Mouse (Mus musculus) fat pad, adult 2 months (tissue): ENCODE results near the gene Fcer1g.
A peak's percentile ranks its signal among the peaks of the same experiment; 100 is the strongest.

ENCODE experiments used
- DNase-seq: peaks from one replicate; pipeline ENCODE4 v3.0.0-alpha.2; 2011; ENCODE audit warnings: low read depth, low spot score; ENCODE audit errors: extremely low read depth

Fcer1g gene

DNA sequence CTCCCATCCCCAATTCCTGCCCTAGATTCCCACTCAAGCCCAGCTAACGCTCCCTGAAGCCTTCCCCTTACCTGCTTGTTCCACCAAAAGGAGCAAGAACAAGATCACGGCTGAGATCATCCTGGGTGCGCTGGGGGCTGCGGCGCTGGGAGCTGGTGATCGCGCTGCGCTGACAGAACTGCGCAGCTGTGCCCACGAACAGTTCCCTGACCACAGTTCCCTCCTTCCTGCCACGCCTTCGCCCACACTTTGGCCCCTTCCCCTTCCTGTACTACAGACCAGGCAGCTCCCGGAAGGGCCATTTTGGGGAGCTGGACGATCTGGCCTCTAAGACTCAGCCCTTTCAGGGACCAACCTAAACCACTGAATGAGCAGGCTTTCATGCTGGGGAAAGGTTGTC lies at the start of gene Fcer1g:
TSS of gene Fcer1g (minus strand) at position 240 of the 400 bp plus-strand sequence.
- no peak for DNase-seq

DNA sequence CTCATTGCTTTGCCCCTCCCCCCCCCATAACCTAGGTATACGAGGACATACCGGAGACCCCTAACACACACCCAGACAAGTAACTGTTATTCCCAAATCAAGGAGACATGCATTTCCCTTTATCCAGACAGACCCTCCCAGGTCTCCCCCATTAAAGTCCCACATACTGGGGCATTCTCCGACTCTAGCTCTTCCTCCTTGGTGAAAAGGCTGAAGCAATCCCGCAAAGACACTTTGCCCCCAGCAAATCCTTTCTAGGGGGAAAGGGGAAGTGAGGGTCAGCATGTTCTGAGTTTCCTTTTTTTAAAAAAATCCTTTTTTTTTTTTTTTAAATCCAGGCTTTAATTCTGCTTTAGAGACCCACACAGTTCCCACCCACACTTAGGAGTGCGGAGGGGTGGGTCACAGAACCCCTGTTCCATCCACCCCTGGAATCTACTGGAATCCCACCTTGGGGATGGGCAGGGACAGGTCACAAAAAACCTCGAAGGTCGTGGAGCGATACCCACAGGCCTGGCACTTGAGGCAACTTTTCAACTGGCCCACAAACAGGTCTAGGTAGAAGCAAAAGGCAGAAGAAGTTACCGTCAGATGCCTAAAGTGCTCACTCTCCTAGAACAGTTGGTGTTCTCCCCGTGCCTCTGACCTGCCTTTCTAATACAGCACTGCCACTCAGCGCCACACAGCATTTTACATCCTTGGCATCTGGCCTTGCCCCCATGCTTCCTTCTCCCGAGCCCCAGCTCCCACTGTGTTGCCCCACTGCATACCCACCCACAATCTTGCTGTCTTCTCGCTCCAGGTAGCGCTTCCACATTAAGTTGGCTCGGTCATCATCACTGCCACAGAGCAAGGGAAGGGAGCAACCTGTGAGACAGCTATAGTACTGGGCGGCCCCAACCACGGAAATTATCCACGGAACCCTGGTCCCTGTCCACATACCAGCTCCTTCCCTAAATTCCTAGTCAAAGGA lies 49.3 kb upstream of the Fcer1g start:
- DNase-seq = no peak

DNA sequence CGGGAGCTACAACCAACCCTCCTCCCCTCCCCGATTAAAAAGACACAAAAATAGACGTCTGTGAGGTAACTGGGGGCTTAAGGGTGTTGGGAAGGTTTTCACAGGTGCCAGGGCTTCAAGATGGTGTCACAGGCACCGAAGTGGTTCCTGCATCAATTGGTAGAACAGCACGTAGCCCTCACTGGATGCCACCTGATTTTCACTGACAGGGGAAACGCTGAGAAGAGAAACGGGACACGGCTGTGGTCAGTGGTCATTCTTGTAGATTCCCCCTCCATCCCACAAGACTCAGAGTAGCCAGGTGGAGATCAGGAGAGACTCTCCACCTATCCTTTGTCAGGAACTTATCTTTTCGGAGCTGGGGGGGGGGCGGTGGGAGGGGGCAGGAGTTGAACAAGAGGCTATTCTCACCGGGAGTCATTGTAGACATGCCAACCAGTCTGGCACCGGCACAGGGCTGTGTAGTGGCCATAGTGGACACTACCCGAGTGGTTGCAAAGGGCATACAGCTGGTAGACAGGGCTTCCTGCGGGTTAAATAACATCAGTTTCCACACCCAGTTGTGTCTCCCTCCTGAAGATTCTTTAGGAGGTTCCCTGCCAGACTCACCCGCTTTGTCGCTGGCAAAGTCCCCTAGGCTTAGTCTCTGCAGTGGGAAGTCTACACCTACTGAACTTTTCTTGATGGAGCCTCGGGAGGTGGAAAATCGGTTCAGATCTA lies 48.1 kb upstream of the Fcer1g start:
- DNase-seq = no peak

DNA sequence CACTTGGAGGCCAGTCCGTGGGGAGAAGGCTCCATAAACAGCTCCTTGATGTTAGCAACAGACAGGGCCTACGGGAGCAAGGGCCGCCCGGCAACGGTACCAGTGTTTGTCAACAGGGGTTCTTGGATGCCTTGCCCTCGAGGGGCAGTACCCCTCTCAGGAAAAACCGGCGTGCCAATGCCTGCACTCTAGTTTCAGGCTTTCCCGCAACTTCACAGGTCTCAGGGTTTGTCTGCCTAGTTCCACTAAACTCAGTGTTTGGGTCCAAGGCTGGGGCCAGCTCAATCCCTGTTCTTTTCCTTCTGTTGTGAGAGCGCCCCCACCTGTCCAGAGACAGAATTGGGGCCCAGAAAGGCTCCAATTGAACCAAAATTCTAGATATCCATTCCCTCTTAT lies 47.4 kb upstream of the Fcer1g start:
- no peak for DNase-seq

DNA sequence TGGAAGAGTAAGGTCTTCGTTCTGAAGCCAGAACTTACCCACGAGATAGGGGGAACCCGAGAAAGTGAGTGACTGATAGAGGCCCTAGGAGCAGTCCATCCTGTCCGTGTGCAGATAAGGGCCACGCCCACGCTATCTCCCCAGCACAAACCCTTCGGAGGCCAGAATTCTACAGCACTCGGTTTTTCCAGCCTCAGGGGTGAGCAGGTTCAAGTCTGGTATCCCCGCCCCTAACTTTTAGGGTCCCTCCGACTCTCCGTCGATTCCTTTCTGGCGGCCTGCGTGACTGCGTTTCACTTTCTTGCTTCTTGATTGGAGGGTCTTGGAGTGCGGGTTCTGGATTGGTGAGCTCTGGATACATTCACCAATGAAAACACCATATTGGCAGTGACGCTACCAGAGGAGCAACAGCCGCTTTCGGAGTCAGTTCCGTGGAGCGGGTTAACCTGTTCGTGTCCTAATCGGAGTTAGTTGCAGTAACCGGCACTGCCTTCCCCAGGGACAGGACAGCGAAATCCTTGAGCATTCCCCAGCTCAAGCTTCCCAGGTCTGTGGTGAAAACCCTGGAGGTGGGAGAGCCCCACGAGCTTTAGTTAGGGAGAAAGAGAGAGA lies 46.9 kb upstream of the Fcer1g start, which contains the start of gene Ppox:
TSS of gene Ppox (minus strand) at position 271 of the 612 bp plus-strand sequence.
- peak; percentile 93 for DNase-seq

DNA sequence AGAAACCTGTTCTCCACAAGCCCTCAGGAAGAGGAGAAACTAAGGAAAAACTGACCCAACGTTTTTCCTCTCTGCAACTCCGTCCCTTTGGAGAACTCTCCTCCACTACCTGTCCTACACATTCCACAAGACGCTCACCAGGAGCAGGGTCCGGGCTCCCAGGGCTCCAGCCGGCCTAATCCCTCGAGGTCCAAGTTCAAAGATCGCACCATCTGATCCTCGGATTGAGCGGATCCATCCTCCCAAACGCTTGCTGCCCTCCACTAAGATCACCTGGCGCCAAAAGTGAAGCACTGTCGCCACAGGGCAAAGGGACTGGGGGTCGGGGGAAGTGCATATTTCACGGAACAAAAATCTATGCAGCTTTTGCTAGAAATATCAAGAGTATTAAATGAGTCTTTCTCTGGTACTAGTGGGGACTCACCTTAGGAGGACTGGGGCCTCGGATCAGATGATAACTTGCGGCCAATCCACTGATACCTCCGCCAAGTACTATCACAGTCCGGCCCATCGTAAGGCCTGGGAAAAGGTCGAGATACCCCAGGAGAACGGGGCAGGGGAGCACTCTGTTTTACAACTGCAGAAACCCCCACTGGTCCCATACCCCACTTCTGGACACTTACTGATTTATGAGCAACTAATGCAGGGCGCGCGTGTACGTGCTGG lies 46.2 kb upstream of the Fcer1g start:
- DNase-seq = no peak

DNA sequence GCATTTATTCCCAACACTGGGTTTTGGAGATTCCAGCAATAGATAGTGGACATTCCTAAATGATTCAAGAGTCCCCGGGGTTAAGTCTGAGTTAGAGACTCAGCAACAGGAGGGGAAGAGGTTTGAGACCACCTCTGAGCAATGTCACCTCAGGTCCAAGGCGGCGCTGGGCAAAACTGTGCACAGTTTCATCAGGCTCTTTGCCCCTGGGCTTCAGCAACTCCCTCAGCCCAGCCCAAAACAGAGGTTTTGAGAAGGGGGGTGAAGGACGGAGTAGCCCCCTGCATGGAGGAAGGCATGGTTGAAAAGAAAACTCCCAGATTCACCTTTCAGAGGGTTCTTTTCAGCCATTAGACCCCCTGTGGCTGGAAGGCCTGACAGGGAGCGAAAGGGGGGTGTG lies 45.6 kb upstream of the Fcer1g start:
- DNase-seq = no peak

DNA sequence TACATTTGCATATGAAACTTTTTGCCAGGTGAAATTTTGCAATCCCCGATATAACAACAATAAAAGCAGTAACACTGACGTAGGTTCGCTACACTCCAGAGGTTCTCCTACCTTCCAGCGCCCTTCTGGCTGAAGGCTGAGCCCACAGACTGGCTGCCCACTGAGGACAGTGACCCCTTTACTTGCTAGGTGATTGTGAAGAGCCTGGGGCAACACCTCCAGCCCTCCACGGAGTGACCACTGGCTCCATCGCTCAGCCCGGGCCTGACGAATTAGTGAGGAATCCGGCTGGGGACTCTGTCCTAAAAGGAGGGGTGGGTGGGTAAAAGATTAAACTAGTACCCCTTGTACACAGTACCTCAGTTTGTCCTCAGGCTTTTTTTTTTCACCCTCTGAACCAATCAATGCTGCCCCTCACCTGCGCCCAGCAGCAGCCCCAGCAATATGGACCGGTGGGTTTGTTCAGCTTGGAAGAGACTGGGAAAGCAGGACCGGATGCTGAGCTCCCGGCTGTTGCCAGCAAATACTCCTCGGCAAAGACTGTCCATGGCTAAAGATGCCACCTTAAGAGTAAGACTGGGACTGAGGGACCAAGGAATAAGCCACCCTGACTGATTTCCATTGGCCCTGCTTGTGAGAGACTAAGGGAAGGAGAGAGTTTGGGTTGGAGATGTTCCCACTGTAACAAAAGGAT lies 45.0 kb upstream of the Fcer1g start:
- DNase-seq = no peak

DNA sequence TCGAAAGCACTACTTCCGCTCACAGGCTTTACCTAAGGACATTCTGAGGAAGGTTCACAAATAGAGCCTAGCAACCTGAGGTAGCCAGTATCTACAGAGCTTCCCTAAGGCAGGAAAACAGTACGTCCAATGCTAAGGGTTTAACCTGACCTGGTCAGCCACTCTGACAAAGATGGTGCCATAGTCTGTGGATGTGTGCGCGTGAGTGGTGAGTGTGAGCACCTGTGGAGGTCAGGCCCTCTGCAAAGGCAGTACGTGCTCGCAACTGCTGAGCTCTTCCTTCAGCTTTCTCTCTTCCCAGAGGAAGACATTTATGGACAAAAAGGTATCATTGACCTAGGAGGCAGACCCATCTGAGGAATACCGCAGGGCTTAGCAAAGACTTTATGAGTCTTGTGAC lies 44.3 kb upstream of the Fcer1g start:
- DNase-seq = no peak

DNA sequence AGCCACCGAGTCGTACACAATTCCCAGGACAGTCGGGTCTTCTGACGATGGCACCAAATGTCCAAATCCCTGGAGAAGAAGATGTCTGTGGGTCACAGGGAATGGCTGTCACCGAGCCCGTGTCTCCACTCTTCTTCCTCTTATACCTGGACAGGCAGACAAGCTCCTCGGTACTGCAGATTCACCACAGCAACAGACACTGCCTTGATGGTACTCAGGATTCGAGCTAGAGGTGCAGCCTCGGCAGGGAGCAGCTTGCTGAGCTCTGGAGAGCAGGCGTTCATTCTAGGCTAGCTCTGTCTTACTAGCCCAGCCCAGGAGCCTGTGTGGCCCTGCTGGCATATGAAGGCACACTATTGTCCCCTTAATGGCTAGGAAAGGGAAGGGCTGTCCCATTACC lies 43.6 kb upstream of the Fcer1g start:
- no peak for DNase-seq

DNA sequence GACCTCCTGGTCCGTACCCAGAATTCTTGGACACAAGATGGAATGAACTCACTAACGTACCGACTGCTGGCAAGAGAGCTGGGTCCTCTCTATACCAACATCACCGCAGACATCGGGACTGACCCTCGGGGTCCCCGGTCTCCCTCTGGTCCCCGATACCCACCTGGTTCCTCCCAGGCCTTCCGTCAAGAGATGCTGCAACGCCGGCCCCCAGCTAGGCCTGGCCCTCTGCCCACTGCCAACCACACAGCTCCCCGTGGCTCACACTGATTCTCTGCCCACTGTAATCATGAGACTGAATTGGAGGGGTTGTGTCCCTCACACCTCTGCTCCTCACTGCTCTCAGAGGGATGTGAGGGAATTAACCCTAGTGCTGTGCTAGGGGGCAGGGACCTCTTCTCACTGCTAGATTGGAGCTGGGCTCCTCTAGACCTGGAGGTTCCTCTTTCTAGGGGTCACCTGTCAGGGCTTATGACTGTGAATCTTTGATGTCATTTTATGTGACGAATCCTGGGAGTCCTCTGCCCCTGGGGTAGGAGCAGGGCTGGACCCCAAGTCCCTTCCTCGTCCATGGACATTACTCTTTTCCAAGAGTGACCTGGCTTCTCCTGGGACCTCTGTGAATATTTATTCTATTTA lies 42.1 kb upstream of the Fcer1g start:
- DNase-seq = no peak

DNA sequence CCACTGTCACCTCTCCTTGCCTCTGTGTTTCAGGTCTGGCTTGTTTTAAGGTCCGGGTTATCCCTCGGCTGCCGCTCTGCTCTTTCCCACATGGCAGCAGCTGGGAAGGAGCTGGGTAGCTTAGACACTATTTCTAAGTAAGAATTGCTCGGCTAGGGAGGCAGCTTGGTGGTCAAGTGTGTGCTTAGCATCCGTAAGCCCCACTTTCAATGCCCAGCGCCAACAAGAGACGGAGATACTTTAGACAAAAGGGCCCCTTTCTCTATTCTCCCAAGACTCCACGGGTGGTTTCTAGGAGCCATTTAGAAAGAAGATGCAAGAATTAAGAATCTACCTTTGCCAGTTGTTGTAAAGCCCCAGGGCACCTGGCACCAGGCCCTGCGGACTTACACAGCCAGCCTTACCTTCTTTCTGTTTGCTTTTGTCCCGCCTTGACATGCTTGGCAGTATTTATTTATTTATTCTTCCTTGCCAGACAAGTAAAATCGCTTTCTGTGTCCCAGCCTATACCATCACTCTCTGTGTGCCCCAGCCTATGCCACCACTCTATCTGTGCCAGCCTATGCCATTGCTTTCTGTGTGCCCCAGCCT lies 41.1 kb upstream of the Fcer1g start:
- DNase-seq = no peak

DNA sequence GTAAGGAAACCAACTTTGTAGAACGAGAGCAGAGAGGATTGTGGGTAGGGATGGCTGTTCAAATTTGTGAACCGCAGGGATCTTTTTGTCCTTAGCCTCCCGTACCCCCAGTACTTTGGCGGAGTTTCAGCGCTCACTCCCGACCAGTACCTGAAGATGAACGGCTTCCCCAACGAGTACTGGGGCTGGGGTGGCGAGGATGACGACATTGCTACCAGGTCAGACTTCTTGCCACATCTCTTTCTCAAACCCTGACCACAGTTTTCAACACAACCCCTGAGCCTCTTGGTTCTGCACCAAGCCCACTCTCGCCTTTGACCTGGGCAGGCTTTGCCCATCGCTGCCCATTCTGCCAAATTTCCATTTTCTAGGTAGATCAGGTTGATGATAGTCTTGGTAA lies 40.0 kb upstream of the Fcer1g start:
- DNase-seq = no peak

DNA sequence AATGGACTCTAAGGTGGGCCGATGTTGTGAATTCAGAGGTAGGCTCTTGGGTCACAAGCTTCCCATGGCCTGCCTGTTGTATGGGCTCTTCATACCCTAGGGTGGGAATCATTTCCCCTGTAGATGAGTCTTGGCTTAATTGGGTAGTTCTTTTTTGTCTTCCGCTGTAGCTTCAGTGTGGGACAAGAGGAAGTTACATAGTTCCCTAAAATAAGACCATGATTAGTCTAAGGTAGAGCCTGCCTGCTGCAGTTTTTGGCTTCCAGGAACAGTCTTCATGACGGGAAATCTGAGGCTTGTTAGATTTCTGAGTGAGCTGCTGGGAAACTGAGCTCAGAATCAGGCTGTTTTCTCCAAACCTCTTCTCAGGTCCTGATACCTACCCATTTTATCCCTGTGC lies 37.9 kb upstream of the Fcer1g start:
- no peak for DNase-seq

DNA sequence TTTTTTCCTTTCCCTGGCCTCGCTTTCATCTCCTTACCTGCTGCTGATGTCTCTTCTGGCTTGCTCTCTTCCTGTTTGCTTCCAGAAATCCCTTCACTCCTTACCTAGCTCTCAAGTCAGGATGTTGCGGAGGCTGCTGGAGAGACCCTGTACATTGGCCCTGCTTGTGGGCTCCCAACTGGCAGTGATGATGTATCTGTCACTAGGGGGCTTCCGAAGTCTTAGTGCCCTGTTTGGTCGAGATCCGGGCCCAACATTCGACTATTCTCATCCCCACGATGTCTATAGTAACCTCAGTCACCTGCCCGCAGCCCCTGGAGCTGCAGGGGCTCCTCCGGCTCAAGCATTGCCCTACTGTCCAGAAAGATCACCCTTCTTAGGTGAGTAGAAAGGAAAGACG lies 37.5 kb upstream of the Fcer1g start:
- DNase-seq = no peak

DNA sequence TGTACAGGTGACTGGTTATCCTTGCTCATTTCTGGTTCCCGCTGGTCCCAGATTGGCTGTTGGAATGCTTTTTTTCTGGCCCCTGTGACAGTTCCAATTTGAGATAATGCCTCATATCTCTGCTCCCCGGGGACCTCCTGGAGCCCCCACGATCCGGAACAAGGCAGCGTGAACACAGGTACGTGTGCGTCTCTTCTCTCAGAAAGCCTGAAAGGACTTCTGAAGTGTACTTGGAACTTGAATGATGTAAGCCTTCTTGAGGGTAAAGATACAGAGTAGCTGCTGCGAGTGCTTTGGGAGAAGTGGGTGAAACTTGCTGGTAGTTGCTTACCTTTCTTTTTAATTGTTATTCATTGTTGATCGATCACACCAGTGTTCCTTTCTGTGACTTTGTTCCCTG lies 37.0 kb upstream of the Fcer1g start:
- DNase-seq = no peak

DNA sequence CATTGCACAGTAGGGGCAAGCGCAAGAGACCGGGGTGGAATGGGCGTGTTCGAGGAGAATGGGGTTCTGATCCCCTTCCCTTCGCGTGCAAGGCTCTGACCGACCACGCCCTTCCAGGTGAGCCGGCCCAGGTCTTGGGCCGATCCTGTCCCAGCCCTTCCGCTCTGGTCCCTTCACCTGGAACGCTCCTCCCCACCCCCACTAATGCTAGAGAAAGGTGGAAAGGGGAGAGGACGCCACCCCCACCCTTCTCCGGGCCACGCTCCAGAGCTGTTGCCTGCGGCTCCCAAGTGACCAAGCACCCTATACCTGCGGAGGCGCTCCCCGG lies 36.4 kb upstream of the Fcer1g start:
- DNase-seq = no peak

DNA sequence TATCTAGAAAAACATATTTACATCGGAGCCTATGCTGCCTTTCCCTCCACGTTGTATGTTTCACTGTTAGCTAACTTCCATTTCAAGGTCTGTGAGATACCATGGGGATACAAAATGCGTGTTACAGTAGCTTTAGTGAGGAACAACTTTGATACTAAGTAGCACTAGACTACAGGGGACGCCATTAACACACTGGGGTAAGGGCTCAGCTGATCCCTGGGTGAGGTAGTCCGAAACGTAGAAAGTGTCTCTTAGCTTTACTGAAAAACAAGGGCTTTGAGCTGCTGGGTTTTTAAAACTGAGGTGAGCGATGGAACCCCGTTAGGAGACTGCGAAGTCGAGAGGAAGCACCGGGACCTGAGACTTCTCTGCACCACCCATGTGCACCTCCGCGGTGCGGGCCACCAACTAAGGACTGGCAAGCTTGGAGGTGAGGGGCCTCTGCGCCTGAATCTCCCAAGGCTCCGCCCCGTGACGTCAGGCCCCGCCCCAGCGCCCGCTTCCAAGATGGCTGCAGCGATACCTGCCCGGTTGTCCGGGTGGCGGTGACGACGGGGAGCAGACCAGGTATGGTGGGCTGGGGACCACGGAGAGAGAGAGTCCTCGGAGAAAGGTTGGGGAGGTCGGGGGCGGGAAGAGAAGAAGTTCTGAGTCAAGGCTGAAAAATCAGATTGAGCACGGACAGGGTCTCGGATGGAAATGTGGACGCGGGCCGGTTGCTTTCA lies 35.8 kb upstream of the Fcer1g start, which contains the start of gene B4galt3:
TSS of gene B4galt3 (plus strand) at position 481 of the 725 bp plus-strand sequence.
- no peak for DNase-seq

DNA sequence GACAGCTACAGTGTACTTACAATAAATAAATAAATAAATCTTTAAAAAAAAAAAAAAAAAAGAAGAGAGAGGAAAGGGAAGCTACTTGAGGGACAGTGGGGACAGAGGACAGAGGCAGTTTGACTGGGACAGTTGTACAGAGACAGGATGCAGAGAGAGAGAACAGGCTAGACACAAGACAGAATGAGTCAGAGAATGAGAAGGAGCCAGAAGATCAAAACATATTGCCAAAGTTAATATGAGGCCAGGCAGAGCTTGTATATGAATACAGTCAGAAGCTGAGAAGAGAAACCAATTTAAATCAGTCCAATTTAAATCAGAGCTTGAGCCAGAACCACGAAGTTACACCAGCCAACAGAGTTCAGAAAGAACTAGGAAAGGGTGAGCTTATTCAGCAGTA lies 34.2 kb upstream of the Fcer1g start:
- no peak for DNase-seq
